8 mouse cellular contexts compared by ENCODE assay signal in the genomic region with DNA sequence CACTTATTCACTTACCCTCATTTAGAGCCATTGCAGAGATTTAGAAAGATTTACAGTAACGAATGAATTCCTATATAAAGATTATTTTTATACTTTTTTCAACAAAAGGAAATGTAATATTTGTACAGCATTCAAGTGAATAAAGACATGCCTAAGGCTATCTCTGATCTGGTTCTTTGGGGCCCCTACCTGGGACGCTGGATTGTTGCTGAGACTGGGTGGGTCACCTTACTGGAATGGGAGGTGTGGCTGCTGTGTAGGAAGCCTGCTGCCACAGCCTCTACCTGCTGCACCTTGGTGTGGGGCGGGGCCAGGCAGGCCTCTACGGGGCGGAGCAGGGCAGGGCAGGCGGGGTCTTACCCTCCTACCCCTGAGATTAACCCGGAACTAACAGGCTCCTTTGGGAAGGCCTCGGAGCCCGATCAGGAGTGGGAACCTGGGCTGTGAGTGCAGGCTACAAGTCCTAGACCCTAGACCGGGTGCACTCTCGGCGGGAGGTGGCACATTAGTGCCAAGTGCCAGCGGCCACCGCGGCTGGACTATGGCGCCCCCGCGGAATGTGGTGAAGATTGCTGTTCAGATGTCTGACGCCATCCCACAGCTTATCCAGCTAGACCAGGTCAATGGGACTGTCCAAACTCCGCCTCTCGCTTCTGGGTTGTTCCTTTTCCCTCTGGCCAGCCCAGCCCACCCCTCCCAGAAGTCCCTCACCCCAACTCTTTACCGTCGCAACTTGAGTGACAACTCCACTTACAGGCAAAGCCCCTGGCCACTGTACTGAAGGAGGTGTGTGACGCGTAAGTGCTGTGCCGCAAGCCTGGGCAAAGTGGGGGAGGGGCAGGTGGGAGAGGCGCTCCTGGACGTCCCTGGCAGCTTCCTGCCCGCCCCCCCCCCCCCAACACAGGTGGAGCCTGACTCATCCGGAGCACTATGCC. TPM values are rescaled to one million over a fixed set of nuclear protein-coding genes. Genes with fewer than 3 reads are reported as not detected.
DNase-seq lines count a peak whose midpoint lies in the region.

TSS of gene Elmo3 (plus strand) at position 391 of the 935 bp plus-strand sequence.

- WGBS in embryonic facial prominence, embryonic 10.5 days: 7% methylated on average over 29 of the region's 30 CpGs

- H3K4me1 ChIP-seq in embryonic facial prominence, embryonic 10.5 days: peaks cover 27% of the 10 kb centered on the region

- H3K27me3 ChIP-seq in embryonic facial prominence, embryonic 10.5 days (replicated peaks; ENCODE audit: low read depth, poor library complexity, severe bottlenecking): no peaks in the 10 kb centered on the region

- peak within 1 kb of the TSS; percentile 53 for H3K4me3 ChIP-seq in embryonic facial prominence, embryonic 10.5 days

- peak within 1 kb of the TSS; percentile 80 for H3K27ac ChIP-seq in embryonic facial prominence, embryonic 10.5 days (replicated peaks)

- DNase-seq in ES-CJ7 (ENCODE audit: low read depth, low spot score): peak; percentile 88
- peak; percentile 81 for DNase-seq in ZHBTc4 (ENCODE audit: low read depth, low spot score)
- peak; percentile 74 for DNase-seq in embryonic facial prominence, embryonic 10.5 days (ENCODE audit: low spot score)
- peak; percentile 59 to 62 for DNase-seq in heart, postnatal 10 days
- peak; percentile 91 to 92 for DNase-seq in kidney, postnatal 36 days
- peak; percentile 86 for DNase-seq in lung, postnatal 25 days (ENCODE audit: low spot score)
- peak; percentile 45 for DNase-seq in right cerebral cortex, postnatal 25 days
- no peak for DNase-seq in gastrocnemius, postnatal 4 days (ENCODE audit: low spot score in 2 of 2)

- H3K9me3 ChIP-seq in embryonic facial prominence, embryonic 10.5 days: no peaks in the 10 kb centered on the region

- H3K36me3 ChIP-seq in embryonic facial prominence, embryonic 10.5 days (replicated peaks): peaks cover 87% of the 10 kb centered on the region

- intact Hi-C loops in heart, postnatal 10 days (cut with DNase I): no loop called here

RNA-seq across cellular contexts. Expression of gene Elmo3, which starts in this region (rescaled TPM):
- 2.7 and 3.5 TPM in 2 replicates for polyA plus RNA-seq in embryonic facial prominence, embryonic 10.5 days (2016; fragmentation: Nextera tagmentation; extraction: Ambion mirVana)
- total RNA-seq in heart, postnatal 10 days (2021): 1 to 10 TPM; 1.1 to 1.5 TPM
- 1 to 10 TPM; 1.0 to 1.1 TPM for total RNA-seq in gastrocnemius, postnatal 4 days (2021)

Comparison
In these comparisons a context has a peak if more than half of its experiments do, and no peak if none do; other contexts are left out.
1. DNase-seq: peak in ES-CJ7 (single experiment), ZHBTc4 (single experiment), embryonic facial prominence, embryonic 10.5 days (single experiment), heart, postnatal 10 days (2 of 2), kidney, postnatal 36 days (2 of 2), lung, postnatal 25 days (single experiment) and right cerebral cortex, postnatal 25 days (single experiment); none in gastrocnemius, postnatal 4 days (0 of 2).